Mouse (Mus musculus) heart, adult 2 months (tissue): ENCODE data around the gene Tmub2.

Experiments
- CTCF ChIP-seq: fragments of 200-600 bp; IDR thresholded peaks from 2 replicates; pipeline ENCODE4 v1.8.1; 2022; ENCODE audit warnings: antibody characterized with exemption, mild to moderate bottlenecking, moderate library complexity
- EP300 ChIP-seq: fragments of 200-500 bp; IDR thresholded peaks from 2 replicates; pipeline ENCODE4 v1.6.1; 2011; ENCODE audit warnings: low read depth, low read length, control low read depth; ENCODE audit not compliant: insufficient read depth
- POLR2A ChIP-seq: fragments of 200-500 bp; IDR thresholded peaks from 2 replicates; pipeline ENCODE4 v1.6.1; 2011; ENCODE audit warnings: mild to moderate bottlenecking, low read depth, low read length, control low read depth; ENCODE audit not compliant: insufficient read depth

DNA sequence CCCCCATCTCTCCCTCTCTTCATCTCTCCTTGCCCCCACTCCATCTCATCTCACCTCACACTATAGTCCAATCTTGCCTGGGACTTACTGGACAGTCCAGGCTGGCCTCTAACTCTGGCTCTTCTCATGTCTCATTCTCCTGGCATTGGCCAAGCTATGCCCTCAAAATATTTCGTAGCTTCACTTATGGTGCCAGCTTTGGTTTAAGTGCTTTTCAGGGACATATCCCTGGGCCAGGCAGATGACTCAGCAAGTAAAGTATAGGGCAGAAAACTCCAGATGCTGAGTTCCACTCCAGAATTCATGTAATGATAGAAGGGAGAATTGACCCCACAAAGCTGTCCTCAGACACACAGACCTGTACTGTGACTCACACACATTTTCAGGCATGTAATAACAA is 51.5 kb downstream of the Tmub2 start:
- TF ChIP-seq EP300 (no peak), CTCF (no peak), POLR2A (no peak)
